Mouse (Mus musculus): ENCODE data around the gene Scyl1.

- TF ChIP-seq CTCF (IDR thresholded peaks at IDR 0.05) = no peak
- TF ChIP-seq EP300 (IDR thresholded peaks at IDR 0.05) = no peak
Measured at GRCm38 (mm10) chr19:5723934-5724548, 47.2 kb downstream of the Scyl1 start.
